ENCODE assay signal across 13 mouse cellular contexts in the genomic region with DNA sequence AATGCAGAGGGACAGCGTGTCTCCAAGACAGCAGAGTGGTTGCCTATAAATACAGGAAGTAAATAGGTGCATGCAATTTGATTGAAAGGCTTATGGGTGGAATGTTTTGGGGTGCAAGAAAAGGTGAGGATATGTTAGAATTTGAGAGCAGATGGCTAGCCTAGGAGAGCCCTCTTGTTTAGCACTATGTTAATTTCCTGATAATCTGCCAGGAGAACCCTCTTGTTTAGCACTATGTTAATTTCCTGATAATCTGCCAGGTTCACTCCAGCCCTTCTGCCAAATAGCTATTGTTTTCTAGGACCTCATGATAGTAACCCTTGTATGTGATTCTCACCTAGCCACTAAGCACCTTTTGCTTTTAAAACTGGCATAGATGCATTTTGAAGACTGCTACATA.
"Had no signal": no experiment of that assay in that cellular context is flagged by ENCODE, and none has a peak within 500 bp of the region (broad histone marks: within the 10 kb centered on the region; RNA-seq: fewer than 3 reads in every experiment).

No protein-coding gene starts in this region.

- H3K4me3 ChIP-seq: kidney, embryonic 15.5 days; left cerebral cortex, adult 2 months; liver, embryonic 13.5 days; midbrain, embryonic 12.5 days had no signal

- H3K9me3 ChIP-seq: kidney, embryonic 15.5 days; liver, embryonic 13.5 days; midbrain, embryonic 12.5 days had no signal

- H3K4me1 ChIP-seq: kidney, embryonic 15.5 days; liver, embryonic 13.5 days; midbrain, embryonic 12.5 days had no signal

- H3K9ac ChIP-seq: kidney, embryonic 15.5 days; liver, embryonic 13.5 days; midbrain, embryonic 12.5 days had no signal

- DNase-seq: kidney, adult 8-10 months; kidney, postnatal 10 days; kidney, postnatal 36 days; layer of hippocampus, postnatal 36 days; liver, embryonic 13.5 days; lung, adult 2 months; lung, postnatal 14 days; lung, postnatal 4 days; thymus, adult 18-20 months; thymus, postnatal 36 days had no signal

- H3K27ac ChIP-seq: kidney, embryonic 15.5 days; left cerebral cortex, adult 2 months; liver, embryonic 13.5 days; midbrain, embryonic 12.5 days had no signal

- H3K4me2 ChIP-seq: kidney, embryonic 15.5 days; liver, embryonic 13.5 days; midbrain, embryonic 12.5 days had no signal

- H3K27me3 ChIP-seq: kidney, embryonic 15.5 days; liver, embryonic 13.5 days; midbrain, embryonic 12.5 days had no signal

- H3K36me3 ChIP-seq: kidney, embryonic 15.5 days; liver, embryonic 13.5 days; midbrain, embryonic 12.5 days had no signal
